Mouse (Mus musculus): ENCODE results near the gene Hmg20b. TPM values are rescaled to one million over a fixed set of nuclear protein-coding genes. Genes with fewer than 3 reads are reported as not detected.

Gene Hmg20b
- polyA plus RNA-seq, 1 experiment from 2014 or later: 66.8 TPM

- no peak for ATAC-seq (ENCODE audit: low read depth)
- peaks cover 12% of the 10 kb centered on the region; the same call in 1 of the 2 replicates for H3K4me1 ChIP-seq (ENCODE audit: control insufficient read depth, insufficient read depth, low read length)
- H3K4me3 ChIP-seq (ENCODE audit: low read depth, low read length): peak overlapping the region; percentile 25
- no peaks in the 10 kb centered on the region for H3K27me3 ChIP-seq (replicated peaks; ENCODE audit: control insufficient read depth, insufficient read depth, low read length)
- peaks cover 58% of the 10 kb centered on the region for H3K36me3 ChIP-seq (ENCODE audit: control insufficient read depth, insufficient read depth, low read length)
- peak; percentile 81 for DNase-seq (ENCODE audit: low spot score)
- peak overlapping the region; percentile 56 for H3K4me2 ChIP-seq (ENCODE audit: low read depth, low read length)
- H3K9me3 ChIP-seq (ENCODE audit: control insufficient read depth, low read length): no peaks in the 10 kb centered on the region
- no peak overlapping the region for H3K27ac ChIP-seq (replicated peaks; ENCODE audit: low read depth, low read length)
- peak overlapping the region; percentile 47 for H3K9ac ChIP-seq (ENCODE audit: low read depth, low read length)
- 22% methylated on average over 17 of the region's 20 CpGs for WGBS
Observed at GRCm38 (mm10) chr10:81317273-81317672, 33.0 kb downstream of the Hmg20b start.

GRCm38 (mm10) chr10:81316338-81317060, 33.8 kb downstream of the Hmg20b start:
- ATAC-seq (ENCODE audit: low read depth) (no peak), DNase-seq (ENCODE audit: low spot score) (no peak)
- 43% methylated on average over 13 of the region's 16 CpGs for WGBS
- H3K4me1 ChIP-seq (ENCODE audit: control insufficient read depth, insufficient read depth, low read length): peaks cover 12% of the 10 kb centered on the region; the same call in 1 of the 2 replicates
- peak overlapping the region; percentile 47 for H3K9ac ChIP-seq (ENCODE audit: low read depth, low read length)
- H3K9me3 ChIP-seq (ENCODE audit: control insufficient read depth, low read length): no peaks in the 10 kb centered on the region
- peak overlapping the region; percentile 39 for H3K27ac ChIP-seq (replicated peaks; ENCODE audit: low read depth, low read length)
- peak overlapping the region; percentile 25 for H3K4me3 ChIP-seq (ENCODE audit: low read depth, low read length)
- H3K4me2 ChIP-seq (ENCODE audit: low read depth, low read length): peak overlapping the region; percentile 56
- H3K36me3 ChIP-seq (ENCODE audit: control insufficient read depth, insufficient read depth, low read length): peaks cover 64% of the 10 kb centered on the region
- H3K27me3 ChIP-seq (replicated peaks; ENCODE audit: control insufficient read depth, insufficient read depth, low read length): no peaks in the 10 kb centered on the region

GRCm38 (mm10) chr10:81315587-81315986, 34.7 kb downstream of the Hmg20b start:
- Histone ChIP-seq H3K36me3 (ENCODE audit: control insufficient read depth, insufficient read depth, low read length) (peaks cover 73% of the 10 kb centered on the region), H3K4me3 (ENCODE audit: low read depth, low read length) (no peak overlapping the region), H3K9ac (ENCODE audit: low read depth, low read length) (no peak overlapping the region), H3K4me1 (ENCODE audit: control insufficient read depth, insufficient read depth, low read length) (peaks cover 12% of the 10 kb centered on the region; the same call in 1 of the 2 replicates), H3K9me3 (ENCODE audit: control insufficient read depth, low read length) (no peaks in the 10 kb centered on the region), H3K4me2 (ENCODE audit: low read depth, low read length) (no peak overlapping the region), H3K27me3 (replicated peaks; ENCODE audit: control insufficient read depth, insufficient read depth, low read length) (no peaks in the 10 kb centered on the region), H3K27ac (replicated peaks; ENCODE audit: low read depth, low read length) (no peak overlapping the region)
- no peak for ATAC-seq (ENCODE audit: low read depth)
- DNase-seq (ENCODE audit: low spot score): no peak
- 91% methylated on average over 16 of the region's 16 CpGs for WGBS

- Histone ChIP-seq H3K4me1 (ENCODE audit: control insufficient read depth, insufficient read depth, low read length) (0 out of 2 replicates have a peak, but pooled peaks cover 5% of the 10 kb centered on the region), H3K9ac (ENCODE audit: low read depth, low read length) (no peak overlapping the region), H3K27ac (replicated peaks; ENCODE audit: low read depth, low read length) (no peak overlapping the region), H3K27me3 (replicated peaks; ENCODE audit: control insufficient read depth, insufficient read depth, low read length) (no peaks in the 10 kb centered on the region), H3K4me2 (ENCODE audit: low read depth, low read length) (no peak overlapping the region), H3K36me3 (ENCODE audit: control insufficient read depth, insufficient read depth, low read length) (peaks cover 87% of the 10 kb centered on the region), H3K4me3 (ENCODE audit: low read depth, low read length) (no peak overlapping the region), H3K9me3 (ENCODE audit: control insufficient read depth, low read length) (no peaks in the 10 kb centered on the region)
- ATAC-seq (ENCODE audit: low read depth) (no peak), DNase-seq (ENCODE audit: low spot score) (no peak)
- 78% methylated on average over 7 of the region's 7 CpGs for WGBS
Observed at GRCm38 (mm10) chr10:81314201-81314600, 36.1 kb downstream of the Hmg20b start.

GRCm38 (mm10) chr10:81313581-81313980, 36.7 kb downstream of the Hmg20b start:
- H3K27me3 ChIP-seq (replicated peaks; ENCODE audit: control insufficient read depth, insufficient read depth, low read length): no peaks in the 10 kb centered on the region

GRCm38 (mm10) chr10:81309571-81309970, 40.7 kb downstream of the Hmg20b start:
- no peak overlapping the region for H3K4me2 ChIP-seq (ENCODE audit: low read depth, low read length)
- peaks cover 89% of the 10 kb centered on the region for H3K36me3 ChIP-seq (ENCODE audit: control insufficient read depth, insufficient read depth, low read length)
- H3K27ac ChIP-seq (replicated peaks; ENCODE audit: low read depth, low read length): no peak overlapping the region
- no peaks in the 10 kb centered on the region for H3K9me3 ChIP-seq (ENCODE audit: control insufficient read depth, low read length)
- H3K27me3 ChIP-seq (replicated peaks; ENCODE audit: control insufficient read depth, insufficient read depth, low read length): no peaks in the 10 kb centered on the region
- no peaks in the 10 kb centered on the region for H3K4me1 ChIP-seq (ENCODE audit: control insufficient read depth, insufficient read depth, low read length)
- DNase-seq (ENCODE audit: low spot score): no peak
- no peak overlapping the region for H3K9ac ChIP-seq (ENCODE audit: low read depth, low read length)
- 95% methylated on average over 5 of the region's 5 CpGs for WGBS
- no peak overlapping the region for H3K4me3 ChIP-seq (ENCODE audit: low read depth, low read length)
- ATAC-seq (ENCODE audit: low read depth): no peak

More at GRCm38 (mm10) chr10:81313581-81313980, 36.7 kb downstream of the Hmg20b start:
- DNase-seq (ENCODE audit: low spot score): no peak
- Histone ChIP-seq H3K9ac (ENCODE audit: low read depth, low read length) (no peak overlapping the region), H3K36me3 (ENCODE audit: control insufficient read depth, insufficient read depth, low read length) (peaks cover 90% of the 10 kb centered on the region), H3K9me3 (ENCODE audit: control insufficient read depth, low read length) (no peaks in the 10 kb centered on the region), H3K4me2 (ENCODE audit: low read depth, low read length) (no peak overlapping the region), H3K4me1 (ENCODE audit: control insufficient read depth, insufficient read depth, low read length) (0 out of 2 replicates have a peak, but pooled peaks cover 5% of the 10 kb centered on the region), H3K27ac (replicated peaks; ENCODE audit: low read depth, low read length) (no peak overlapping the region), H3K4me3 (ENCODE audit: low read depth, low read length) (no peak overlapping the region)
- ATAC-seq (ENCODE audit: low read depth): no peak
- WGBS: 93% methylated on average over 13 of the region's 13 CpGs

GRCm38 (mm10) chr10:81306837-81307682, 43.2 kb downstream of the Hmg20b start:
- peaks cover 6% of the 10 kb centered on the region; the same call in 1 of the 2 replicates for H3K4me1 ChIP-seq (ENCODE audit: control insufficient read depth, insufficient read depth, low read length)
- peaks cover 64% of the 10 kb centered on the region for H3K36me3 ChIP-seq (ENCODE audit: control insufficient read depth, insufficient read depth, low read length)
- H3K9ac ChIP-seq (ENCODE audit: low read depth, low read length): no peak overlapping the region
- no peak for DNase-seq (ENCODE audit: low spot score)
- WGBS: 90% methylated on average over 21 of the region's 21 CpGs
- H3K27ac ChIP-seq (replicated peaks; ENCODE audit: low read depth, low read length): no peak overlapping the region
- no peaks in the 10 kb centered on the region for H3K27me3 ChIP-seq (replicated peaks; ENCODE audit: control insufficient read depth, insufficient read depth, low read length)
- no peak overlapping the region for H3K4me2 ChIP-seq (ENCODE audit: low read depth, low read length)
- ATAC-seq (ENCODE audit: low read depth): no peak
- no peak overlapping the region for H3K4me3 ChIP-seq (ENCODE audit: low read depth, low read length)
- H3K9me3 ChIP-seq (ENCODE audit: control insufficient read depth, low read length): no peaks in the 10 kb centered on the region

- Histone ChIP-seq H3K9ac (ENCODE audit: low read depth, low read length) (no peak overlapping the region), H3K9me3 (ENCODE audit: control insufficient read depth, low read length) (no peaks in the 10 kb centered on the region), H3K27me3 (replicated peaks; ENCODE audit: control insufficient read depth, insufficient read depth, low read length) (no peaks in the 10 kb centered on the region), H3K36me3 (ENCODE audit: control insufficient read depth, insufficient read depth, low read length) (peaks cover 56% of the 10 kb centered on the region), H3K4me2 (ENCODE audit: low read depth, low read length) (no peak overlapping the region), H3K4me3 (ENCODE audit: low read depth, low read length) (no peak overlapping the region), H3K4me1 (ENCODE audit: control insufficient read depth, insufficient read depth, low read length) (peaks cover 6% of the 10 kb centered on the region; the same call in 1 of the 2 replicates), H3K27ac (replicated peaks; ENCODE audit: low read depth, low read length) (no peak overlapping the region)
- ATAC-seq (ENCODE audit: low read depth) (no peak), DNase-seq (ENCODE audit: low spot score) (no peak)
- 90% methylated on average over 12 of the region's 12 CpGs for WGBS
Observed at GRCm38 (mm10) chr10:81306173-81306668, 44.1 kb downstream of the Hmg20b start.
